Mouse (Mus musculus): Measurements from ENCODE around the gene Gm39566. TPM values are rescaled to one million over a fixed set of nuclear protein-coding genes. Genes with fewer than 3 reads are reported as not detected.

The Gm39566 gene
- polyA plus RNA-seq, 1 experiment = 0.02 TPM

DNA sequence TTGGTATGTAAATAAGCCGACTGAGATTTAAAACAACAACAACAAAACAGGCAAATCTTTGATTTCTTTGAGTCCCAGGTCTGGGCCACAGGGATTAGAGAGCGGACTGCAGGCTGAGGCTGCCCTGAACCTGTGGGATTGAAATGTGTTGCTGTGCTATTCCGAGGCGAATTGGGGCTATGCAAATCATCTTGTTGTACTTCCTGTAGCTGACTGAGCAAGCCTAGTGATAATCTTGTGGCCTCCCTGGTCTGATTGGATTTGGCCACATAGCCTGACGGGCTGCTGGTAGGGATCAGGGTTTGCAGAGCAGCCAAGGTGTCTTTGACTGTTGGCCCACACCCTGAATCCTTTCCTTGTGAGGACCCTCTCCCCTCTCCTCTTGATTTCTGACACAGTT lies 40.1 kb downstream of the Gm39566 start:
- no peaks in the 10 kb centered on the region for H3K36me3 ChIP-seq (ENCODE audit: control insufficient read depth, insufficient read depth, low read length)
- no peak for DNase-seq
- H3K27ac ChIP-seq (ENCODE audit: insufficient read depth, low read depth, low read length) = no peak overlapping the region
- WGBS = 63% methylated on average over 5 of the region's 5 CpGs
- TF ChIP-seq CTCF (conservative IDR thresholded peaks at IDR 0.05; ENCODE audit: insufficient read depth, insufficient read length, low read depth, low read length) (no peak), POLR2A (IDR thresholded peaks at IDR 0.05; ENCODE audit: low read depth, low read length) (no peak)
- H3K4me1 ChIP-seq (ENCODE audit: control insufficient read depth, insufficient read depth, low read length) = no peaks in the 10 kb centered on the region
- no peaks in the 10 kb centered on the region for H3K27me3 ChIP-seq (replicated peaks; ENCODE audit: control insufficient read depth, insufficient read depth, low read length)
- no peak overlapping the region for H3K4me3 ChIP-seq (ENCODE audit: insufficient read depth, low read depth, low read length)

DNA sequence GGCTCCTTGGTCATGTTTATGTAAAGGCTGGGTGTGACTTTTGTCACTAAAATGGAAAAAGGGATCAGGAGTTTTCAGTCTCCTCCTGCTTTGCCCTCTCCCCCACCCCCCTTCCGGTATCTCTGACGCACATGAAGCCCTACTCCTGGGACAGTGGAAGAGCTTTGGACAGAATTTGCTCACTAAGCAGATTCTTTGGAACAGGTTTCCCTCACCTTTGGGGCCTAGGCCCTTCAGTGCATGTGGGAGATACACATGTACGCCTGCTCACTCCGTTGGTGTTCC lies 47.5 kb downstream of the Gm39566 start:
- Histone ChIP-seq H3K27me3 (replicated peaks; ENCODE audit: control insufficient read depth, insufficient read depth, low read length) (no peaks in the 10 kb centered on the region), H3K27ac (ENCODE audit: insufficient read depth, low read depth, low read length) (no peak overlapping the region; the same call in none of the 2 replicates), H3K4me3 (ENCODE audit: insufficient read depth, low read depth, low read length) (no peak overlapping the region), H3K36me3 (ENCODE audit: control insufficient read depth, insufficient read depth, low read length) (no peaks in the 10 kb centered on the region), H3K4me1 (ENCODE audit: control insufficient read depth, insufficient read depth, low read length) (peaks cover 10% of the 10 kb centered on the region)
- peak; percentile 28 for DNase-seq
- no peak for TF ChIP-seq POLR2A (IDR thresholded peaks at IDR 0.05; ENCODE audit: low read depth, low read length)
- WGBS = 34% methylated on average over 4 of the region's 4 CpGs

DNA sequence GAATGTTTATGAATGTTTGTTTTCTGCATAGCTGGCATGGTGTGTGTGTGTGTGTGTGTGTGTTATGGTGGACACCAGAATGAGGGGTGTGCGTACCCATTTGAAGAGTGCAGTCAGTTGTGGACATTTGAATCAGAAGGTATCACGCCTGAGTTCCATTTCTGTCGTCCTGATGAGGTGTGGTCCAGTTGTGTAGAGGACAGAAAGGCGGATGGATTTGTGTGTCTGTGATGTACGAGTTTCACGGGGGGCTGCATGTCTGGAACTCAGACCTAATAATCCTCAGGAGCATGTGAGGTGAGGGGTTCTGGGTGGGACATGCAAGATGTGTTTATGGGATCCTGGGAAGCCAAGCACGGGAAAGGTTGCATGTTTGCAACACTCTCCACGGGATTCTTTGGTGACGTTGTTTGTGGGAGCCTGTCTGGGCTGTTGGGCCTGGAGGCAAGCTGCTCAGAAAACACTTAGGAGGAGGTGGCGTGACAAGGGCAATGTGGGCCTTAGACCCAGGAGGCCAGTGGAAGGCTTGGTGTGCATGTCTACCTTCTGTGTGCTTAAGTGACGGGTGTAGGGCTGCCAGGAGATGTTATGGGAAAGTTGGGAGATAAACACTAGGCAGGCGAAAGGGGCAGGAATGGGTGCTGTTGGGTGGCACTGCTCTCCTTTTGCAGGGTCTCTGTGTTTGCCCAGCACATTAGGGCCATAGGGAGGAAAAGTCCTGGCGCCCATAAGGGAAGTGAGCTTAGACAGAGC lies 48.0 kb downstream of the Gm39566 start:
- no peaks in the 10 kb centered on the region for H3K27me3 ChIP-seq (replicated peaks; ENCODE audit: control insufficient read depth, insufficient read depth, low read length)
- H3K36me3 ChIP-seq (ENCODE audit: control insufficient read depth, insufficient read depth, low read length) = no peaks in the 10 kb centered on the region
- peak overlapping the region; percentile 58 for H3K27ac ChIP-seq (ENCODE audit: insufficient read depth, low read depth, low read length)
- no peak for TF ChIP-seq CTCF (conservative IDR thresholded peaks at IDR 0.05; ENCODE audit: insufficient read depth, insufficient read length, low read depth, low read length)
- TF ChIP-seq POLR2A (IDR thresholded peaks at IDR 0.05; ENCODE audit: low read depth, low read length) = no peak
- peaks cover 10% of the 10 kb centered on the region for H3K4me1 ChIP-seq (ENCODE audit: control insufficient read depth, insufficient read depth, low read length)
- DNase-seq = no peak
- H3K4me3 ChIP-seq (ENCODE audit: insufficient read depth, low read depth, low read length) = peak overlapping the region; percentile 41; the same call in 1 of the 2 replicates
- WGBS = 46% methylated on average over 13 of the region's 13 CpGs

DNA sequence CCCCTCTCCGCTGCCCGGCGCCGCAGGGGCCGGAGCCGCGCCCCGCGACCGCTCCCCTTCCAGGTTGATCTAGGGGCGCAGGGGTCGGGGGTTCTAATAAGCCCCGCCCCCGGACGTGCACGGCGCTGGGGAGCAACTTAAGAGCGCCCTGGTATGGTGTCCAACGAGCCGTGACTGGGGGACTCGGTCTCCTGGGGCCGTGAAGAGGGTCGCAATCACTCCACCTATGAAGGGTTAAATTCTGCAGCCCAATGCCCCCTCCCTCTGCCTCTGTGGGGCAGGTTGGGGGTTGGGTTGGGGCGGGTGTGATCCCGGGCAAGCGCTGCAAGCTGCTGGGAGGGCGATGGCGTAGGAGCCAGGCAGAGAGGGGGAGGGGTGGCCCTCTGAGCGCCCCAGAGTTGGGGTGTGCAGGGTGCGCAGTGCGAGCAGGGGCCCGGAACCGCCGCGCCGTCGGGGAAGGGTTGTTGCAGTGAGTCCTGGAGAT lies 48.9 kb downstream of the Gm39566 start:
- DNase-seq = peak; percentile 70
- WGBS = under 1% methylated on average over 37 of the region's 37 CpGs
- no peak for TF ChIP-seq CTCF (conservative IDR thresholded peaks at IDR 0.05; ENCODE audit: insufficient read depth, insufficient read length, low read depth, low read length)
- no peak for TF ChIP-seq POLR2A (IDR thresholded peaks at IDR 0.05; ENCODE audit: low read depth, low read length)

DNA sequence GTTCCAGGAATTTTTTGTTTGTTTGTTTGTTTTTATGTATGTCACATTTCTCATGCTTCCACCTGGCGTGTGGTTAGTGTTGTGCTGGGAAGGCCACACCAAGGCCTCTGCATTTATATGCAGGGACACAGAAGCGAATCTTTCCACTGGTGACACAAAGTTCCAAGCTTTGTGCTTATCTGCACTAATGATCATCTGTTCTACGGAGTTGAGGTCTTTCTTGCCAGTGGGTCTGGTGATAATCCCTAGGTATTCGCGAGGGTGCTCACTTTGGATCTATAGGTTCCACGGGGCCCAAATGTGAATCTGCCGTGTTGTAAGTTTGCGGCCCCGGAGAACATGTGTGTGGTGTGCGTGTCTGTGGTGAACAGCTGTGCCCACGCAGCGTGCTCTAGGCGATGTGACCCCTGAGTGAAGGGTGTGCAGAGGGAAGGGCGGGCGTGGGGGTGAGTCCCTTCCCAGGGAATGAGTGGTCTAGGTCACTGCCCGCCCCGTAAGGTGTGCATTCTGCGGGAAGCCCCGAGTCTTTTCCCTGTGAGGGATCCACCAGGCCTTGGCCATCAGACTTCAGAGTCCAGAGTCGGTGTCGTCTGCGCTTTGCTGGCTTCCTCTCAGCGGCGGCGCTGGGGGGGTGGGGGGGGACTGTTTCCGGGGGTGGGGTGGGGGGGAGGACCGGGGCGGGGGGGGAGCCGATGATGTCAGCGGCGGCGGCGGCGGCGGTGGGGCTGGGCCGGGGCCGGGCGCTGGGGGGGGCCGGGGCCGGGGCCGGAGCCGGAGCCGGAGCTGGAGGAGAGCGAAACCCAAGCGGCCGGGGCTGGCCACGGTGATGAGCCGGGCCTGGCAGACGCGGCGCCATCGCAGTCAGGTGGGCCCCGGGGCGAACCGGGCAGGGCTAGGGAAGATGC lies 49.6 kb downstream of the Gm39566 start, which contains the start of gene Zbtb4:
TSS of gene Zbtb4 (plus strand) at position 692 of the 905 bp plus-strand sequence.
- Histone ChIP-seq H3K4me1 (ENCODE audit: control insufficient read depth, insufficient read depth, low read length) (peaks cover 10% of the 10 kb centered on the region), H3K4me3 (ENCODE audit: insufficient read depth, low read depth, low read length) (peak within 1 kb of the TSS; percentile 82), H3K27ac (ENCODE audit: insufficient read depth, low read depth, low read length) (peak within 1 kb of the TSS; percentile 79), H3K27me3 (replicated peaks; ENCODE audit: control insufficient read depth, insufficient read depth, low read length) (no peaks in the 10 kb centered on the region), H3K36me3 (ENCODE audit: control insufficient read depth, insufficient read depth, low read length) (no peaks in the 10 kb centered on the region)
- TF ChIP-seq POLR2A (IDR thresholded peaks at IDR 0.05; ENCODE audit: low read depth, low read length) = no peak
- no peak for TF ChIP-seq CTCF (conservative IDR thresholded peaks at IDR 0.05; ENCODE audit: insufficient read depth, insufficient read length, low read depth, low read length)
- peak; percentile 51 for DNase-seq
- WGBS = 18% methylated on average over 45 of the region's 55 CpGs

More for the DNA sequence above, 48.9 kb downstream of the Gm39566 start:
- H3K36me3 ChIP-seq (ENCODE audit: control insufficient read depth, insufficient read depth, low read length) = no peaks in the 10 kb centered on the region
- H3K4me1 ChIP-seq (ENCODE audit: control insufficient read depth, insufficient read depth, low read length) = peaks cover 10% of the 10 kb centered on the region
- peak overlapping the region; percentile 82 for H3K4me3 ChIP-seq (ENCODE audit: insufficient read depth, low read depth, low read length)
- H3K27ac ChIP-seq (ENCODE audit: insufficient read depth, low read depth, low read length) = peak overlapping the region; percentile 68
- no peaks in the 10 kb centered on the region for H3K27me3 ChIP-seq (replicated peaks; ENCODE audit: control insufficient read depth, insufficient read depth, low read length)

DNA sequence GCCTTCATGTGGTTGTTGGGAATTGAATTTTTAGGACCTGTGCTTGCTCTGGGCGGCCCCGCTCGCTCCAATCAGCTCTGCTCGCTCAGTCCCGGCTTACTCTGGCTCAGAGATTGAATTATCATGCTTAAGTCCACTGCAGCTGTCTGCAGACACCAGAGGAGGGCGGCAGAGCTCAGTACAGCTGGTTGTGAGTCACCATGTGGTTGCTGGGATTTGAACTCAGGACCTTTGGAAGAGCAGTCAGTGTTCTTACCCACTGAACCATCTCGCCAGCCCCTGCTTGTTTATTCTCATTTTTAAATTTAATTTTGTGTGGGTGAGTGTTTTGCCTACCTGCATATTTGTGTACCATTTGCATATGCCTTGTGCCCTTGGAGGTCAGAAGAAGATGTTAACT lies 51.5 kb downstream of the Gm39566 start:
- no peak for DNase-seq

DNA sequence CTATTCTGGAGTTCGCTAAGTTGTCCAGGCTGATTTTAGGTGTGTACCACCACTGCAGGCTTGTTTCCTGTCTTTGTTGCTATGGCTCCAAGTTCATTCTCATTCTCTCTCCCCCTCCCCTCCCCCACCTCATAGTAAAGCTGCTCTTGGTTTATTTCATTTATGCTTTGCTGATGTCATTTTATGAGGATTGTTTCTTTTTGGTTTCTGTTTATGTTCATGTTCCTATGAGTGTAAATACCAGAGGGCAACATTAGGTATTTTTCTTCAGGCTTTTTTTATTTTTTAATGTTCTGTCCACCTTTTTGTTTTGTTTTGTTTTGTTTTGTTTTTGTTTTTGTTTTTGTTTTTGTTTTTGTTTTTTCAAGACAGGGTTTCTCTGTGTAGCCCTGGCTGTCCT lies 53.2 kb downstream of the Gm39566 start, which contains the start of gene Slc35g3:
TSS of gene Slc35g3 (minus strand) at position 101 of the 400 bp plus-strand sequence.
- no peak for DNase-seq
- no peak within 1 kb of the TSS for H3K27ac ChIP-seq (ENCODE audit: insufficient read depth, low read depth, low read length)
- H3K36me3 ChIP-seq (ENCODE audit: control insufficient read depth, insufficient read depth, low read length) = no peaks in the 10 kb centered on the region
- TF ChIP-seq CTCF (conservative IDR thresholded peaks at IDR 0.05; ENCODE audit: insufficient read depth, insufficient read length, low read depth, low read length) (no peak), POLR2A (IDR thresholded peaks at IDR 0.05; ENCODE audit: low read depth, low read length) (no peak)
- no peaks in the 10 kb centered on the region for H3K27me3 ChIP-seq (replicated peaks; ENCODE audit: control insufficient read depth, insufficient read depth, low read length)
- WGBS = 65% methylated on average over 1 of the region's 1 CpGs
- no peak within 1 kb of the TSS for H3K4me3 ChIP-seq (ENCODE audit: insufficient read depth, low read depth, low read length)
- peaks cover 6% of the 10 kb centered on the region; the same call in 1 of the 2 replicates for H3K4me1 ChIP-seq (ENCODE audit: control insufficient read depth, insufficient read depth, low read length)

More for the DNA sequence above, 51.5 kb downstream of the Gm39566 start:
- Histone ChIP-seq H3K27ac (ENCODE audit: insufficient read depth, low read depth, low read length) (no peak overlapping the region), H3K27me3 (replicated peaks; ENCODE audit: control insufficient read depth, insufficient read depth, low read length) (no peaks in the 10 kb centered on the region), H3K36me3 (ENCODE audit: control insufficient read depth, insufficient read depth, low read length) (no peaks in the 10 kb centered on the region), H3K4me1 (ENCODE audit: control insufficient read depth, insufficient read depth, low read length) (peaks cover 14% of the 10 kb centered on the region), H3K4me3 (ENCODE audit: insufficient read depth, low read depth, low read length) (no peak overlapping the region)
- WGBS = 78% methylated on average over 7 of the region's 7 CpGs
- TF ChIP-seq CTCF (conservative IDR thresholded peaks at IDR 0.05; ENCODE audit: insufficient read depth, insufficient read length, low read depth, low read length) (peak; percentile 34), POLR2A (IDR thresholded peaks at IDR 0.05; ENCODE audit: low read depth, low read length) (no peak)

Other genes starting within 250 kb of the Gm39566 start
- 19.8 and 20.7 TPM in 2 replicates for gene Wrap53, start 235.0 kb downstream of the Gm39566 start, polyA plus RNA-seq (2012; rRNA removed)
- gene Trp53, start 234.9 kb downstream of the Gm39566 start, polyA plus RNA-seq (2012; rRNA removed) = 48.5 and 55.0 TPM in 2 replicates
- 20.0 and 22.5 TPM in 2 replicates for gene Atp1b2, start 209.4 kb downstream of the Gm39566 start, polyA plus RNA-seq (2012; rRNA removed)
- gene Shbg, start 197.4 kb downstream of the Gm39566 start, polyA plus RNA-seq (2012; rRNA removed) = 0.42 and 0.48 TPM in 2 replicates
- 16.7 and 18.8 TPM in 2 replicates for gene Sat2, start 193.3 kb downstream of the Gm39566 start, polyA plus RNA-seq (2012; rRNA removed)
- gene Fxr2, start 182.3 kb downstream of the Gm39566 start, polyA plus RNA-seq (2012; rRNA removed) = 49.9 and 50.8 TPM in 2 replicates
- 0.58 and 0.70 TPM in 2 replicates for gene Sox15, start 160.0 kb downstream of the Gm39566 start, polyA plus RNA-seq (2012; rRNA removed)
- gene Mpdu1, start 152.7 kb downstream of the Gm39566 start, polyA plus RNA-seq (2012; rRNA removed) = 143 and 147 TPM in 2 replicates
- gene Cd68, start 149.1 kb downstream of the Gm39566 start, polyA plus RNA-seq (2012; rRNA removed) = 8.5 and 10.7 TPM in 2 replicates
- 200 and 244 TPM in 2 replicates for gene Eif4a1, start 142.9 kb downstream of the Gm39566 start, polyA plus RNA-seq (2012; rRNA removed)
- gene Senp3, start 133.2 kb downstream of the Gm39566 start, polyA plus RNA-seq (2012; rRNA removed) = 41.8 and 43.5 TPM in 2 replicates
- 3.8 and 4.1 TPM in 2 replicates for gene Tnfsf13, start 129.5 kb downstream of the Gm39566 start, polyA plus RNA-seq (2012; rRNA removed)
- gene Tnfsf12, start 119.4 kb downstream of the Gm39566 start, polyA plus RNA-seq (2012; rRNA removed) = 55.5 and 65.1 TPM in 2 replicates
- 11.0 and 11.6 TPM in 2 replicates for gene Tnfsfm13, start 119.2 kb downstream of the Gm39566 start, polyA plus RNA-seq (2012; rRNA removed)
- 25.3 and 37.8 TPM in 2 replicates for gene Polr2a, start 56.7 kb downstream of the Gm39566 start, polyA plus RNA-seq (2012; rRNA removed)
- 0.05 and 0.10 TPM in 2 replicates for gene Slc35g3, start 53.3 kb downstream of the Gm39566 start, polyA plus RNA-seq (2012; rRNA removed)
- 22.3 and 24.4 TPM in 2 replicates for gene Zbtb4, start 49.4 kb downstream of the Gm39566 start, polyA plus RNA-seq (2012; rRNA removed)
- gene Chrnb1, start 19.4 kb downstream of the Gm39566 start, polyA plus RNA-seq (2012; rRNA removed) = 11.9 and 14.3 TPM in 2 replicates
- 2.6 and 3.3 TPM in 2 replicates for gene Fgf11, start 13.4 kb downstream of the Gm39566 start, polyA plus RNA-seq (2012; rRNA removed)
- 19.2 and 22.4 TPM in 2 replicates for gene Tmem102, start 9.7 kb downstream of the Gm39566 start, polyA plus RNA-seq (2012; rRNA removed)
- 0.20 and 0.26 TPM in 2 replicates for gene Spem2, start 3.2 kb upstream of the Gm39566 start, polyA plus RNA-seq (2012; rRNA removed)
- 0.28 and 0.38 TPM in 2 replicates for gene Spem1, start 6.9 kb upstream of the Gm39566 start, polyA plus RNA-seq (2012; rRNA removed)
- 6.4 and 7.8 TPM in 2 replicates for gene Nlgn2, start 22.5 kb upstream of the Gm39566 start, polyA plus RNA-seq (2012; rRNA removed)
- 513 and 551 TPM in 2 replicates for gene Tmem256, start 23.2 kb upstream of the Gm39566 start, polyA plus RNA-seq (2012; rRNA removed)
- 57.1 and 63.9 TPM in 2 replicates for gene Plscr3, start 31.1 kb upstream of the Gm39566 start, polyA plus RNA-seq (2012; rRNA removed)
- 7.9 and 9.3 TPM in 2 replicates for gene Tnk1, start 43.4 kb upstream of the Gm39566 start, polyA plus RNA-seq (2012; rRNA removed)
- not detected in 2 replicates for gene Tmem95, start 62.7 kb upstream of the Gm39566 start, polyA plus RNA-seq (2012; rRNA removed)
- gene Kctd11, start 66.1 kb upstream of the Gm39566 start, polyA plus RNA-seq (2012; rRNA removed) = 4.8 TPM in 2 replicates
- gene Acap1, start 80.2 kb upstream of the Gm39566 start, polyA plus RNA-seq (2012; rRNA removed) = 1.7 and 6.1 TPM in 2 replicates
- gene 2810408A11Rik, start 85.7 kb upstream of the Gm39566 start, polyA plus RNA-seq (2012; rRNA removed) = 0.94 and 0.99 TPM in 2 replicates
- gene Neurl4, start 85.8 kb upstream of the Gm39566 start, polyA plus RNA-seq (2012; rRNA removed) = 72.0 and 80.1 TPM in 2 replicates
- 72.9 and 75.5 TPM in 2 replicates for gene Gps2, start 98.6 kb upstream of the Gm39566 start, polyA plus RNA-seq (2012; rRNA removed)
- 465 and 575 TPM in 2 replicates for gene Eif5a, start 106.7 kb upstream of the Gm39566 start, polyA plus RNA-seq (2012; rRNA removed)
- 60.5 and 71.7 TPM in 2 replicates for gene Ybx2, start 120.5 kb upstream of the Gm39566 start, polyA plus RNA-seq (2012; rRNA removed)
- 74.2 and 78.6 TPM in 2 replicates for gene Slc2a4, start 132.9 kb upstream of the Gm39566 start, polyA plus RNA-seq (2012; rRNA removed)
- gene Cldn7, start 149.5 kb upstream of the Gm39566 start, polyA plus RNA-seq (2012; rRNA removed) = 39.2 and 40.0 TPM in 2 replicates
- 84.4 and 104 TPM in 2 replicates for gene Ctdnep1, start 165.9 kb upstream of the Gm39566 start, polyA plus RNA-seq (2012; rRNA removed)
- 66.3 and 68.4 TPM in 2 replicates for gene Elp5, start 167.2 kb upstream of the Gm39566 start, polyA plus RNA-seq (2012; rRNA removed)
- 746 and 1,018 TPM in 2 replicates for gene Gabarap, start 175.8 kb upstream of the Gm39566 start, polyA plus RNA-seq (2012; rRNA removed)
- gene Phf23, start 180.5 kb upstream of the Gm39566 start, polyA plus RNA-seq (2012; rRNA removed) = 16.0 and 21.4 TPM in 2 replicates
- gene Dvl2, start 185.3 kb upstream of the Gm39566 start, polyA plus RNA-seq (2012; rRNA removed) = 8.5 and 9.6 TPM in 2 replicates
- 249 and 308 TPM in 2 replicates for gene Acadvl, start 200.1 kb upstream of the Gm39566 start, polyA plus RNA-seq (2012; rRNA removed)
- gene Dlg4, start 201.6 kb upstream of the Gm39566 start, polyA plus RNA-seq (2012; rRNA removed) = 8.1 and 8.3 TPM in 2 replicates
- 0.25 and 0.41 TPM in 2 replicates for gene Asgr1, start 238.8 kb upstream of the Gm39566 start, polyA plus RNA-seq (2012; rRNA removed)